Mouse (Mus musculus): ENCODE results near the gene Thap8. TPM values are rescaled to one million over a fixed set of nuclear protein-coding genes. Genes with fewer than 3 reads are reported as not detected.

The Thap8 gene
- polyA plus RNA-seq, 1 experiment from 2014 or later = 0.66 TPM

DNA sequence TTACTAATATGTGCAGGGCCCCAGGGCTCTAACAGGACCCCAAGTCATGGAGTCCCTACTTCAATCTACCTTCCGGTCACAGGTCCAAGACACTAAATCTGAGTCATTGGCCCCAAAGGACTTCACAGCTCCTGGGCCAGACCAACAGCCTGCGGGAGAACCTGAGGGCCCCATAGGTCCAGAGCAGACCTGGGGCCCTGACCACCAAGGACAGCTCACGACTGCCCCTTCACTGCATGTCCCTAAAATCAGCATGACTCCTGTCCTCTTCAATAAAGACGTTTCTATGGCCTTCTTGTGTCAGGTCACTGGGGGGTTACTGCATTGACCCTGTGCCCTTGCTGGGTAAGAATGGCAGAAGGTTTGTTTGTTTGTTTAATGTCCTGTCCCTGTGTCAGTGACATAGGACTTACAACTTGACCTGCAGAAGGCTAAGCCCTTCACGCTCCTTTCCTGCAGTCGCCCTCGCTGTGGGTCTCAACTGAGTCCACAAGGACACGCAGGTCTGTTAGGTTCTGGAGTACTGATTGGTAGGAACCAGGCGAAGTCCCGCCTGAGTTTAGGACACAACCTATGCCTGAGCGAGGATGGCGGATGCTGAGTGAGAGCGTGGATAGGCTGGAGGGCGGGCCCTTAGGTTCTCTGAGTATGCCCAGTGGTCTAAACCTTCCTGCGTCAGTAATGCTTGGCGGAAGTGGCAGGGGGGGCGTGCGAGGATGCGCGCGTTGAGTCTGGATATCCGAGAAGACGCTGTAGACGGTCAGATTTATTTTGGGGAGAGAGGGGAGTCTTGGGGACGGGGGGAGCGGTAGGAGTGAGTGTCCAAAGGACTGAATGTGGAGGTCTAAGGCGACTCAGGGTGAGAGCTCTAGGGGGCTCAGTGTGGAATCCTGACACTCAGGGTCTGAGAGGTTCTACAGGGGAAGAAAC is 28.4 kb downstream of the Thap8 start, which contains the start of gene Alkbh6:
Gene Alkbh6, plus strand, starts transcription at position 642 of the 930 bp plus-strand sequence.
- peak; percentile 100 for ATAC-seq (ENCODE audit: low FRiP score, low read depth)
- H3K4me1 ChIP-seq = peaks cover 20% of the 10 kb centered on the region
- peak within 1 kb of the TSS; percentile 70 for H3K4me3 ChIP-seq
- WGBS = 4% methylated on average over 27 of the region's 27 CpGs
- H3K36me3 ChIP-seq = peaks cover 46% of the 10 kb centered on the region
- peak within 1 kb of the TSS; percentile 92 for H3K4me2 ChIP-seq (replicated peaks)
- H3K27me3 ChIP-seq = no peaks in the 10 kb centered on the region
- H3K27ac ChIP-seq (replicated peaks) = peak within 1 kb of the TSS; percentile 54
- peak within 1 kb of the TSS; percentile 72 for H3K9ac ChIP-seq (replicated peaks)
- no peaks in the 10 kb centered on the region for H3K9me3 ChIP-seq

DNA sequence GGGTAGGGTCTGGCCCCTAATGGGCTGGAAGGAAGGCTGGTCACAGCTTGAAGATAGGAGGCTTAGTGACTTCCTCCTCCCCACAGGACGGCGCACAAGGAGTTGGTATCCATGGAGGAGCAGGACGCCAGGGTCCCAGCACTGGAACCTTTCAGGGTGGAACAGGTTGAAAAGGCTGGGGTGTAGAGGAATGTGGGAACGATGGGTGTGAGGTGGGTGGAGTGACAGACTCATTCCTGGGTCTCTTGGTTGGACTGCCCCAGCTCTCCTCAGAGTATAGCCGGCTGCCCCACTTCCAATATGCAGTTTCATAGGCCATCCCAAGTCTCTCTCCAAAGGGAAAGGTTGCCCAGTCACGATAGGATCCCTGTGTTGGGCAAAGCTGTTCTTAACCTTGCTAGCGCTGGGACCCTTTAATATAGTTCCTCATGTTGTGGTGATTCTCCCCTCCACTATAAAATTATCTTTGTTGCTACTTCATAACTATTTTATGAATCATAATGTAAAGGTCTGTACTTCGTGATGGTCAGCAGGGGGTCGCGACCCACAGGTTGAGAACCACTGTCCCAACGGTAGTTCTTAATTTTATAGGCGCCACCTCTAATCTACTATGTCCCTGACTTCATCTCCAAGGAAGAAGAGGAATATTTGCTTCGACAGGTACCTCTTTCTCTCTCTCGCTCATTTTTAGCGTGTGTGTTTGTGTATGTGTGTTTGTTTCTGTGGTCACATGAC is 29.7 kb downstream of the Thap8 start:
- no peak overlapping the region for H3K27ac ChIP-seq (replicated peaks)
- H3K27me3 ChIP-seq = no peaks in the 10 kb centered on the region
- H3K36me3 ChIP-seq = peaks cover 38% of the 10 kb centered on the region
- no peaks in the 10 kb centered on the region for H3K9me3 ChIP-seq
- H3K4me2 ChIP-seq (replicated peaks) = peak overlapping the region; percentile 92
- H3K9ac ChIP-seq (replicated peaks) = peak overlapping the region; percentile 72
- WGBS = 70% methylated on average over 15 of the region's 15 CpGs
- peak overlapping the region; percentile 70 for H3K4me3 ChIP-seq
- H3K4me1 ChIP-seq = peaks cover 22% of the 10 kb centered on the region
- no peak for ATAC-seq (ENCODE audit: low FRiP score, low read depth)

DNA sequence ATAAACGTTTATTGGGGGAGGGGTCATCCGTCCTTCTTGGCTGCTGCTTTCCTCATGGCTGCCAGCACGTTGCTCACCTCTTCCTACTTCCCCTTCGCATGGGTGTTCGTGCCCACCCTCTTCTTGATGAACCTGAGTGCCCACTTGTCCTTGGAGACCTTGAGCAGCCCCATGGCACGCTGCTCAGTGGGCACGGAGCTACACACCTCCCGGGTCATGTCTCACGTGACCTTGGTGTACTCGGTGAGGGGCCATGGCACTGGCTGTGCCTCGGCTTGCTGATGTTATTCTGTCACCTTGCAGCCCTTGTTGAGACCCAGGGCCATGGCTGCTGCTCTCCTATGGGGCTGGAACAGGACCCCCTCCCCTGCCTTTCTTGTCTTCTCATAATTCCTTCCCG is 30.2 kb downstream of the Thap8 start:
- 89% methylated on average over 12 of the region's 12 CpGs for WGBS

DNA sequence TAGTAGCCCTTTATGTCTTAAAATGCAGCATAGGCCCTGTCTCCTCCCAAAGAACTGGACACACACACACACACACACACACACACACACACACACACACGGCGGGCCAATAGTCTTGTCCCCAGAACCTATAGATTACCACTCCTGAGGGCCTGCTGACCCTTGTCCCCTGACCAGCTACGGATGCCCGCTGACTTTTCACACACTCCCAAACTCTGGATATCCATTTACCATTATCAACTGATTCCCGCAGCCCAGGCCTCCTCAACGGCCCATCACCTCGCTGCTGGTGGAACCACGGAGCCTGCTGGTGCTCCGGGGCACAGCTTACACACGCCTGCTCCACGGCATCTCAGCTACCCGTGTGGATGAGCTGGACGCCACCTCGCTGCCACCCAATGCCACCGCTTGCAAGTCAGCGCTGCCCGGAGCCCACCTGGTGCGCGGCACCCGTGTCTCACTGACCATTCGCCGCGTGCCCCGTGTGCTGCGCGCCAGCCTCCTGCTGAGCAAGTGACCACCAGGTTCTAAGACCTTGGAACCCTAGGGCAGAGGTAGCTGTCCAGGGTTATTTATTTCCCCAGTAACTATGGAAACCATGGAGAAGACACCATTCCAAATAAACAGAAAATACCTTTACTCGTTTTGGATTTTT is 33.9 kb downstream of the Thap8 start:
- Histone ChIP-seq H3K36me3 (peaks cover 14% of the 10 kb centered on the region), H3K27ac (replicated peaks) (no peak overlapping the region), H3K9ac (replicated peaks) (no peak overlapping the region), H3K9me3 (no peaks in the 10 kb centered on the region), H3K4me3 (no peak overlapping the region), H3K4me2 (replicated peaks) (no peak overlapping the region), H3K27me3 (no peaks in the 10 kb centered on the region), H3K4me1 (peaks cover 24% of the 10 kb centered on the region)
- ATAC-seq (ENCODE audit: low FRiP score, low read depth) = no peak
- WGBS = 46% methylated on average over 27 of the region's 27 CpGs

More for the DNA sequence above, 30.2 kb downstream of the Thap8 start:
- no peak for ATAC-seq (ENCODE audit: low FRiP score, low read depth)
- H3K36me3 ChIP-seq = peaks cover 36% of the 10 kb centered on the region
- peaks cover 28% of the 10 kb centered on the region for H3K4me1 ChIP-seq
- H3K27me3 ChIP-seq = no peaks in the 10 kb centered on the region
- H3K4me3 ChIP-seq = no peak overlapping the region
- H3K9ac ChIP-seq (replicated peaks) = no peak overlapping the region
- no peaks in the 10 kb centered on the region for H3K9me3 ChIP-seq
- no peak overlapping the region for H3K27ac ChIP-seq (replicated peaks)
- 0 out of 2 replicates have a peak overlapping the region, but pooled peaks have one; percentile 92 for H3K4me2 ChIP-seq (replicated peaks)

DNA sequence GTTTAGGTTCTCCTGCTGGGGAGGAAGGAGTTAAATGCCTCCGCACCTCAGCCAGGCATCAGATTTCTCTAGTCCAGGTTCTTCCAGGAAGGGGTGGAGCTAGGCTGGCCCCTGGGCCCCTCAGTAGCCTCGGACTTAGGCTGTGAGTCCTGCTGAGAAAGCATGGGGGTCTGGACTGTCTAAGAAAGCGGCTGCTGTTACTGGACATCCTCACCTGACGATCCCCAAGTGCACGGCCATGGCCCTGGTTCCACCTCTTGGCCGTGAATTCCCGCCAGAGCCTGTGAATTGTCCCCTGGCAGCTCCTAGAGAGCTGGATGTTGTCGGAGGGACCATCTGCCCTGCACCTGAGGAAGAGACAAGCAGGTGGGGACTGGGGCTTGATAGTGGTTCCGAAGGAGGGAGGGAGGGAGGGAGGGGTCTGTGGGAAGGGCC is 34.8 kb downstream of the Thap8 start, which contains the start of gene Syne4:
Gene Syne4, plus strand, starts transcription at position 87 of the 435 bp plus-strand sequence.
- H3K4me3 ChIP-seq = 0 out of 2 replicates have a peak within 1 kb of the TSS, but pooled peaks have one; percentile 9
- no peaks in the 10 kb centered on the region for H3K27me3 ChIP-seq
- H3K9me3 ChIP-seq = no peaks in the 10 kb centered on the region
- no peak within 1 kb of the TSS for H3K27ac ChIP-seq (replicated peaks)
- peaks cover 16% of the 10 kb centered on the region for H3K4me1 ChIP-seq
- H3K9ac ChIP-seq (replicated peaks) = no peak within 1 kb of the TSS
- ATAC-seq (ENCODE audit: low FRiP score, low read depth) = no peak
- peak within 1 kb of the TSS; percentile 14 for H3K4me2 ChIP-seq (replicated peaks)
- peaks cover 14% of the 10 kb centered on the region for H3K36me3 ChIP-seq
- WGBS = 2% methylated on average over 9 of the region's 9 CpGs

DNA sequence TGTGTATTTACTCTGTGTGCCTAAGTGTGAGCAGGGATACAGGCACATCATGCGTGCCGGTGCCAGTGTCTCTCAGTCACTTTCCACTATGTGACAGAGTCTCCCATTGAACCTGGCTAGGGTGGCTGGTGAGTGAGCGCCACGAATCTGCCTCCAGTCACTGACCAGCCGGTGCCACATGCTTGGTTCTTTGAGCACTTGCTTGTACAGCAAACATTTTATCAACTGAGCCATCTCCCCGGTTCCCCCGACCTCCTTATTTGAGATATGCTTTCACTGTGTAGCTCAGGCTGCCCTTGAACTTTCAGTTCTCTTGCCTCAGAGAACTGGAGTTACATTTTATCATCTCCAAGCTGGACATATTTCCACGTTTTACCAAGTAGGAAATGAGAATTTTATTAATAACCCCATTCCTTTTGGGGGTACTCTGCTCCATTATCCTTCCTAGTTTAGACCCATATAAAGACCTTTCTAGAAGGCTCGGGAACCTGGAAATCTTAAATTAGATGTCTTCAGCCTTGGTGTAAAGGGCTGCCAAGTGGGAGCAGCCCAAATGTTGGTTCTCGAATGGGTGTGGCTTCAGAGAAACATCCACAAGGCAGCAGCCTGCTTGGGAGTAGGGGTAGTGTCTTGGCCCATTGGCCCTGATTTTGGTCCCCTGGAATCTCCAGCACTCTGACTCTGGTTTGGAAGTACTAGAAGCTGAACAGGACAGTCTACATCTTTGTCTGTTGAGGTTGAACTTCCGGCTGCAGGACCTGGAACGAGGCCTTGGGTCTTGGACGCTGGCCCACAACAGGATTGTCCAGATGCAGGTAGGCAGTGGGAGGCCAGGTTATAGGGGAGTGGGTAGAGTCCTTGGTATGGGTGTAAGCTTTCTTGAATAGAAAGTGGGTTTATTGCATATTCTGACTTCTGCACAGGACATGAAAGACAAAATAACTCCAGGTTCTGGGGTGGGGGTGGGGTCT is 36.0 kb downstream of the Thap8 start:
- no peak overlapping the region for H3K4me2 ChIP-seq (replicated peaks)
- no peaks in the 10 kb centered on the region for H3K9me3 ChIP-seq
- no peak for ATAC-seq (ENCODE audit: low FRiP score, low read depth)
- peaks cover 13% of the 10 kb centered on the region for H3K4me1 ChIP-seq
- no peak overlapping the region for H3K4me3 ChIP-seq
- no peak overlapping the region for H3K9ac ChIP-seq (replicated peaks)
- 79% methylated on average over 13 of the region's 13 CpGs for WGBS
- H3K27ac ChIP-seq (replicated peaks) = no peak overlapping the region
- H3K36me3 ChIP-seq = peaks cover 12% of the 10 kb centered on the region
- H3K27me3 ChIP-seq = no peaks in the 10 kb centered on the region

DNA sequence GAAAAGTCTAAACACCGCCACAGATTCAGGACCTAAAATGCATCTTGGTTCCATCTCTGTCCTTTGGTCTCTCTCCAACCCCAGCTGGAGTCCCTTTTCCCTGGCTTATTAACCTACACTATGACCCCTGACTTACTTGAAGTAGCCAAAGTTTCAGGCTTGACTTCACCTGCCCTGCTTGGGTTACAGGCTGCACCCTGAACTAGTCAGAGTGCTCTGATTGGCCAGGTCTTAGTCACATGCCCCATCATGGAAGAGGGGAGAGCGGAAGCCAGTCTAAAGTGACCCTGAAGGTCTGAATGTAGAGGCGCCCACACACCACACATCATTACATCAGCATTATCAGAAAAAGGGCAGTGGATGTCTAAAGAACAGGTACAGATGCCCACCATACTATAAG is 38.2 kb downstream of the Thap8 start:
- Histone ChIP-seq H3K27ac (replicated peaks) (no peak overlapping the region), H3K4me3 (no peak overlapping the region), H3K4me1 (peaks cover 26% of the 10 kb centered on the region), H3K27me3 (no peaks in the 10 kb centered on the region), H3K9me3 (no peaks in the 10 kb centered on the region), H3K36me3 (0 out of 2 replicates have a peak, but pooled peaks cover under 1% of the 10 kb centered on the region), H3K4me2 (replicated peaks) (no peak overlapping the region), H3K9ac (replicated peaks) (no peak overlapping the region)
- WGBS = 91% methylated on average over 3 of the region's 3 CpGs
- no peak for ATAC-seq (ENCODE audit: low FRiP score, low read depth)

DNA sequence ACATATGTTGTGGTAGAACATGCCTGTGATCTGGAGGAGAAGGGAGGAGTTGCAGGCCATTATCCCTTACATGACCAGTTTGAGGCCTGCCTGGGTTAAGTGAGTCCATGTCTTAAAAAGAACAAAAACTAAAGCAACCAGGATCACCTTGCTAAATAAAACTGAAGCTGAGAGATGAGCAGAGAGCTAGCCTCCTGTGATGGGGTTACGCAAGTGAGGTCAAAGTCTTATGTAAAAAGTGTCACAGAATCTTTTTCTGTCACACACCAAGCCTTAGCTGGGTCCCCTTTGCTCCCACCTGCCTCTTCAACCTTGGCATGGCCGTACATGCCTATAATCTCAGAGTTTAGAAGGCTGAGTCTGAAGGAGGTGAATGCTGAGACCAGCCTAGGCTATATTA is 41.1 kb downstream of the Thap8 start:
- H3K4me2 ChIP-seq (replicated peaks) = peak overlapping the region; percentile 73
- peaks cover 4% of the 10 kb centered on the region; the same call in 1 of the 2 replicates for H3K27me3 ChIP-seq
- peak overlapping the region; percentile 92; the same call in 1 of the 2 replicates for H3K9ac ChIP-seq (replicated peaks)
- 79% methylated on average over 2 of the region's 2 CpGs for WGBS
- no peak overlapping the region for H3K27ac ChIP-seq (replicated peaks)
- no peak for ATAC-seq (ENCODE audit: low FRiP score, low read depth)
- peaks cover 17% of the 10 kb centered on the region for H3K4me1 ChIP-seq
- 0 out of 2 replicates have a peak, but pooled peaks cover 3% of the 10 kb centered on the region for H3K9me3 ChIP-seq
- no peaks in the 10 kb centered on the region for H3K36me3 ChIP-seq
- peak overlapping the region; percentile 87 for H3K4me3 ChIP-seq

DNA sequence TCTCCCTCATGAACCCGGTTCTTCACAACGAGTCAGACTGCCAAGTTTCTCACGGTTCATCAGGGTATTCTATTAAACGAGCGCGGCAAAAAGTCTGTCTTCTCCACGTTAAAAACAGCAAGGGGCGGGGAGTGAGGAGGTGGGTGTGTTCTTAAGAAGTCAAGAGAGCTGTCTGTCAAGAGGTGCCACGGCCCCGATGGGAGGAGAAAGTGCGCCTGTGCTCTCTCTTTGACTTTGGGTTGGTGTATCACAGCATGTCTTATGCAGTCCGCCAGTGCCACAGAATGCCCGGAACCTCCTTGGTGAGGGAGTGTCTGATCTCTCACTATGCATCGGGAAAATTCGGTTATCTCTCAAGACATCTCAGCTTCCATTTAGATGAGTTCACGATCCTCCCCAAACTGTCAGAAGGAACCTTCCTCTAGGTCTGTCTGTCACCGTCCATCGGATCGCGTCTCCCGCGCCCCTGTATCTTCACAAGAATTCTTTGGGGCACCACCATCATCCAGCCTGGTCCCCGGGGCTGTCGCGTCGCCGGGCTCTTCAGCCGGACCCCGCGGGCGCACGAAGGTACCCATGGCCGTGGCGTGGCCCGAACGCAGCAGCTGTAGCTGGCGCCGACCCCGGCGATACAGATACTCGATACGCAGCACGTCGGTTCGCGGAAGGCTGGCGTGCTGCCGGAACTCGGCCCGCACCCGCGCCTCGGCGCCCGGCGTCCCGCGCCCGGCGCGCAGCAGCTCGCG is 41.8 kb downstream of the Thap8 start, which contains the start of gene E130208F15Rik:
Gene E130208F15Rik, plus strand, starts transcription at position 202 of the 746 bp plus-strand sequence.
- H3K27me3 ChIP-seq = peaks cover 4% of the 10 kb centered on the region; the same call in 1 of the 2 replicates
- peak within 1 kb of the TSS; percentile 92 for H3K9ac ChIP-seq (replicated peaks)
- H3K4me3 ChIP-seq = peak within 1 kb of the TSS; percentile 87
- no peaks in the 10 kb centered on the region for H3K36me3 ChIP-seq
- peak within 1 kb of the TSS; percentile 73 for H3K4me2 ChIP-seq (replicated peaks)
- peak within 1 kb of the TSS; percentile 84 for H3K27ac ChIP-seq (replicated peaks)
- peak; percentile 34 for ATAC-seq (ENCODE audit: low FRiP score, low read depth)
- peaks cover 17% of the 10 kb centered on the region for H3K4me1 ChIP-seq
- under 1% methylated on average over 63 of the region's 63 CpGs for WGBS
- H3K9me3 ChIP-seq = 0 out of 2 replicates have a peak, but pooled peaks cover 3% of the 10 kb centered on the region

DNA sequence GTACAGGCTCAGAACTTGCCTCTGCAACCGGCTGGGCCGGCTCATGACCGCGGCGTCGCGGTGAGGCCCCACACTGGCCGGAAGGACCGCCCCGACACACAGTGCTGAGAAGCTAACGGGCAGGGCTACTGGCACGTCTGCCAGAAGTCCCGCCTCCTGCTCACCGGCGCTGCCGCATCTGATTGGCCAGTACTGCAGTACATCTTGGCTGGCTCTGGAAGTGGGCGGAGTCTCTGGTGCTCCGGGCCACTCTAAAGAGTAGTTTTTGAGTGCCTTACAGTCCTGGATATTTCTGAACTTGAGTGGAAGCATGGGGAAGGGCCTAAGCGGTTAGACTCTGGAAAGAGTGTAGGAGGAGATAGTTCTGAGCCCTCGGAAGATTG is 42.4 kb downstream of the Thap8 start:
- H3K27ac ChIP-seq (replicated peaks) = peak overlapping the region; percentile 84
- peaks cover 19% of the 10 kb centered on the region for H3K4me1 ChIP-seq
- under 1% methylated on average over 20 of the region's 20 CpGs for WGBS
- peak overlapping the region; percentile 73 for H3K4me2 ChIP-seq (replicated peaks)
- H3K36me3 ChIP-seq = no peaks in the 10 kb centered on the region
- ATAC-seq (ENCODE audit: low FRiP score, low read depth) = peak; percentile 99
- peak overlapping the region; percentile 87 for H3K4me3 ChIP-seq
- H3K27me3 ChIP-seq = peaks cover 8% of the 10 kb centered on the region; the same call in 1 of the 2 replicates
- H3K9me3 ChIP-seq = 0 out of 2 replicates have a peak, but pooled peaks cover 3% of the 10 kb centered on the region
- peak overlapping the region; percentile 92 for H3K9ac ChIP-seq (replicated peaks)
